Mouse (Mus musculus): Measurements from ENCODE around the gene Tenm2.

The Tenm2 gene

GRCm38 (mm10) chr11:37235914-37236600 lies at the start of gene Tenm2:
Tenm2 (minus strand) TSS chr11:37235964.
- in situ Hi-C loops (cut with MboI; ENCODE audit: low sequenced_read_pairs): no loop called here

GRCm38 (mm10) chr11:37285186-37285585 lies 49.4 kb upstream of the Tenm2 start:
- in situ Hi-C loops (cut with MboI; ENCODE audit: low sequenced_read_pairs): no loop called here

GRCm38 (mm10) chr11:37248796-37249195 lies 13.0 kb upstream of the Tenm2 start:
- in situ Hi-C loops (cut with MboI; ENCODE audit: low sequenced_read_pairs): no loop called here

DNA sequence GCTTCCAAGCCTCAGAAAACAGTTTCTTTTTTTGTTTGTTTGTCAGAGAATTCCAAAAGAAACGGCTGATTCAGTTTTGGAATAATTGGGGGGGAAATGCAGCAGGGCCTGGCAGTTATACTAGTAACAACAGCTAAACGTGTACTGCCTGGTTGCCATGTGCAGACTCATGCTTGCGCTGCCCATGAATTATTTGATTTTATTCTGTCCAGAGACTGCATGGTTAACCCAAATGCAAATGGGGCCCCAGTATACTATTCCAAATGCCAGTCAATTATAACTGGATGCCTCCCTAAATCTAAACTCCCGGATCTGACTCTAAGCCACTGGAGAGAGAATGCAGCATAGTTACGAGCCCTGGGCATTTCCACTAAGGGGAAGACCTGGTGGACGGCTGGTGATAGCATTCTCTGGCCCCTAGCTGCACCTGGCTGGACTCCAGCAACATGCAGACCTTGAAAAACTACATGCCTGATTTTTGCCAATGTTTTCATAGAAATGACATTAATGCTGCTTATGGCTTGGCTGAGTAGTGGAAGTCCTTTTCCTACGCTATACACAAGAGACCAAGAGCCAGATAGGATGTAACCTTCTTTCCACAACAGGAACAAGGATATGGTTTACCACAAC lies 1.4 kb upstream of the Tenm2 start:
- in situ Hi-C loops (cut with MboI; ENCODE audit: low sequenced_read_pairs): no loop called here

- in situ Hi-C loops (cut with MboI; ENCODE audit: low sequenced_read_pairs): no loop called here
These were observed 878 bp upstream of the Tenm2 start for GRCm38 (mm10) chr11:37236601-37237083.

- in situ Hi-C loops (cut with MboI; ENCODE audit: low sequenced_read_pairs): no loop called here
These were observed 556 bp downstream of the Tenm2 start for GRCm38 (mm10) chr11:37235021-37235795.

DNA sequence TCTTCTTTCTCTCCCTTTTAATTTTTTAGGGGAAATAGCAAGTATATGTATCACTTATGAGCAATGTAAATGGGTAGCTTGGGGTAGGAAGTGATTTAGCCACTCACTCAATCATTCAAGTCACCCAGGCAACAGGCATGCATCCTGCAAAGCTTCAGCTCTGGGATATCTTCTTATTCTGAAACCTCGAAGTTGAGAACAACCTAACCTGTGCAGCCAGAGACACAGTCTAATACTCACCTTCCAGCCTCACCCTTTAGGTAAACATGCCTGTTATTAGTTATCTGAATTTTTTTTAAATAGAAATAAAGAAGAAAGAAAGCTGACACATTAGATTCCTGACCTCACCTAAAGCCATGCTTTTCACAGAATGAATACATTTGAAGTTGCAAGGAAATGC lies 8.4 kb downstream of the Tenm2 start:
- in situ Hi-C loops (cut with MboI; ENCODE audit: low sequenced_read_pairs): no loop called here

DNA sequence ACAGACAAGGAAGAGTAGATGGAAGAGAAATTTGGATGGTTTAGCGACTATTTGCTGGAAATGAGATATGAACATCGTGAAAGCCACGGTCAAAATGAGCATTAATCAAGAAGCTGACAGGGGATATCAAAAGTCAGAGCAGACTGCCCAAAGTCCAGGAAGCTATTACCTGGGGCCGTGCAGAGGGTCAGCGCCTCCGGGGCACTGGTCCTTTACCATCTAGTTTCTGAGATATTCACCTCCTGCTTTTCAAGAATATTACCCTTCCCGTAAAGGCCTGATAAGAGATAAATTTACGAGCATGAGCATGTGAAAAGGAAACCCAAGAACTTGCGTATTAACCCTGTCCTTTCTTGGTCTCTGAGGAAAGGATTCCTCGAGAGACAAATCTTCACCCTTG lies 8.8 kb downstream of the Tenm2 start:
- in situ Hi-C loops (cut with MboI; ENCODE audit: low sequenced_read_pairs): no loop called here

DNA sequence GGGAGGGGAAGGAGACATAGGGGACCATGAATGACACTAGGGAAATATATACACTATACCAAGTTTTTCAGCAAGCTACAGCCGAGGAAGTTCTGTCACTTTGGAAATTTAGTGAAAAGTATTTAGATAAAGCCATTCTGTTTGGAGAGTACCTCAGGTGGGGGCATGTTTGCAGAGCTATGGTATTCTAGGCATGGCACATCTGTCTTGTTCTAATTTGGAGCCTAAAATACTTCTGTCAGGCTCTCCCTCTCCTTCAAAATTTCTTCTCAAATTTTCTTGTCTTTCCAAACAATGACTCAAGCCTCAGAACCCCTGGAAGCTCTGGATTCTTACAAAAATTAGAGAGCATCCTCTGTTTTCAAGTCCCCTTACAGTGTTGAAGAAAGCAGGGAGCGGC lies 13.0 kb downstream of the Tenm2 start:
- in situ Hi-C loops (cut with MboI; ENCODE audit: low sequenced_read_pairs): no loop called here

- in situ Hi-C loops (cut with MboI; ENCODE audit: low sequenced_read_pairs): no loop called here
These were observed 13.7 kb downstream of the Tenm2 start for GRCm38 (mm10) chr11:37222056-37222455.

- in situ Hi-C loops (cut with MboI; ENCODE audit: low sequenced_read_pairs): no loop called here
These were observed 14.8 kb downstream of the Tenm2 start for GRCm38 (mm10) chr11:37220921-37221320.

DNA sequence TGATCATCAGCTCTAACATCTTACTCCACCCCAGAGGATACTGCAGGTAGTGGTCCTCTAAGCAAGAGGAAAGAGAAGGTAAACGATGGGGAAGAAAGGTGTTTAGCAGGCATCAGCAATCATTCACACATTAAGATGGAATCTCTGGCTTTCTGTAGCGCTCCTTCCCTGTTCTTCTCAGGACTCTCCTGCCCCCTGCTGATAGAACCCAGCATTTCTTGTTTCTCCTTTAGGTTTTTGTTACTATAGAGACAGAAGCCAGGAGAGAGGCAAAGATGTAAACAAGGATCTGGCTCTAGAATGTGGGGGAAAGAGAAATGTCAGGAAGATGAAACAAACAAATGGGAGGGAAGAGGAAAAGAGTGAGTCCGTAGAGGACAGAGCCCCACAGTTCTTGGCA lies 49.6 kb downstream of the Tenm2 start:
- in situ Hi-C loops (cut with MboI; ENCODE audit: low sequenced_read_pairs): no loop called here

DNA sequence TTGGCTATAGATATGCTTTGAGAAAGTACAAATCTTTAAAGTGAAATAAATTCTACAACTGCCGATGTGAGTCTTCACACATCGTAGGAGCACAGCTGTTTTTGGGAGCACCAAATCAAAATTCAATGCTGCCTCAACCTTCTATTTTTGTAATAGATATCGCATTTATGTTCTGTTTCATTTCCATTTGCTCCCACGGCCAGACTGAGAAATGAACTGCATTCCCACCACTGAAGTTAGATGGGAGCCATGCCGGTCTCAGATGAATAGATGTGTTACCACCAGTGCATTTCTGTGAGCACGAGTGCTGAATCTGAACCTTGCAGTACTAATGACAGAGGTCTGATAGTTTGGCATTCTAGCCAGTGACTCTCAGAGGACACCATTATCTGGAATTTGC lies 58.3 kb downstream of the Tenm2 start:
- in situ Hi-C loops (cut with MboI; ENCODE audit: low sequenced_read_pairs): no loop called here

DNA sequence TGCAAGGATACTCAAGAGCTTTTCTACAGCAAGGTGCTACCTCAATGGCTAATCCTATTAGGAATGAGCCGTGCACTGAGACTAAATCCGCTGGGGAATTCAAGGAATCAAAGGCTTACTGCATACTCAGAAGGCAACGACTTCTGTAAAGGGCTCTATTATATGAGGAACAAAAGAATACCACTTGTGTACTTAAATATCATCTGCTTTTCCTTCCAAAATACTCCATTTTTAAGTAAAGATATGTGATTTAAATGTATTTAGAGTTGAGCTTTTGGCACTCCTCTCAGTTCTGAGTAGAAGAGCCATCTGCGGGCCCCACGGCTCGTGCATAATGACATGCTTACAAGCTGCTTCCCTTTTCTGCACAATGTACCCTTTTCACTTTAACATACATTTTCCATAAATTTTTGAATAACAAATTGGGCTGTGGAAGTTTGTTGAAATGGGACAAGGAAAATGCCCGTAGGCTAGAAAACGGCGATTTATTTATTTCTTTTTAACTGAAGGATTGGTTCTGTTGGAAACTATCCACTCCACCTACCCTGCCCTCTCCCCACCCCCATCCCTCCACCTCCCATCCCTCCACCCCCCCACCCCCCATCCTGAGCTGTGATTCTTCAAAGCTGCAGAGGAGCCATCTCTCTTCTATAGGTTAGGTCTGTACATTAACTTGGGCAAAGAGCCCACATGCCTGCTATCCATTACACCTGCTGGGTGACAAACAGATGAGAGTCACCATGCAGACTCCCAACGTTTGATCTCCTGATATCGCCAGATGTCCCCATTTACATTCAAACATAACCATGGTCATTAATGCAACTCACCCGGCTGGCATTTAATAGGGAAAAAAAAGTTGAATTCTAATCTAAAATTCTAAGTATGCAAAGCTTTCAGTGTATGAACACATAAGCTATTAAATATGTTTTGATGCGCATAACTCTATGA lies 81.6 kb downstream of the Tenm2 start:
- in situ Hi-C loops (cut with MboI; ENCODE audit: low sequenced_read_pairs): no loop called here

DNA sequence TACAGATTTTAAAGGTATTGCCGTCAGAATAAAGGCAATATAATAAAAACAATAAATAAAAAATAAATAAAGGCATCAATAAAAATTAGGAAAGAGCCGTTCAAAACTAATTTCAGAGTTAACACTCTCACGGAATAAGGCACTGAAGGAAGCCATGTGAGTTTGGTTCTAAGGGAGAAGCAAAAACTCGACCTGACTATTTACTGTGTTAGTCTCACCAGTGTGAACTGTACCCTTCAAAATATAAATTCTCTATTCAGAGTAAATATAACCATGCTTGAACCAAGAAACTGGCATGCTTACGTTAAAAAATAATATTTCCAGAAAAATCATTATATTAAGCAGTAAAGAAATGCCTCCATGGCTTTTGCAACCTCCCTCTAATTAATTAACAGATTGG lies 82.4 kb downstream of the Tenm2 start:
- in situ Hi-C loops (cut with MboI; ENCODE audit: low sequenced_read_pairs): no loop called here

GRCm38 (mm10) chr11:37150011-37150410 lies 85.8 kb downstream of the Tenm2 start:
- in situ Hi-C loops (cut with MboI; ENCODE audit: low sequenced_read_pairs): no loop called here

DNA sequence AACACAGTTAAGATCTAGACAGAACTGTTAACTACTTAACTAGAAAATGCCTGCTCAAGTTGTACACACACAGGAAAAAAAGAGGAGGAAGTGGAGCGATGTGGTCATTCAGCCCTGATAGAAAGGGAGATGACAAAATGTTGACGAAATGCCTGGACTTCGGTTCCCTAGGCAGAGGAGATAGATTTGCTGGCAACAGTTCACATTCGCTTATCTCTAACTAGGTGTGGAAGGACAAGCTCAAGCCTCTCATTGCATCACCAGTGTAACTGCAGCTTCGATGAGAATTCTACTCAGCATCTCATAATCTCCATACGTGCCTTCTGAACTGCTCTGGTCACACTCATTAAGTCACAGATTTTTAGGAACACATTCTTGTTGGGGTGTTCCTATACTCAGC lies 91.8 kb downstream of the Tenm2 start:
- in situ Hi-C loops (cut with MboI; ENCODE audit: low sequenced_read_pairs): no loop called here

DNA sequence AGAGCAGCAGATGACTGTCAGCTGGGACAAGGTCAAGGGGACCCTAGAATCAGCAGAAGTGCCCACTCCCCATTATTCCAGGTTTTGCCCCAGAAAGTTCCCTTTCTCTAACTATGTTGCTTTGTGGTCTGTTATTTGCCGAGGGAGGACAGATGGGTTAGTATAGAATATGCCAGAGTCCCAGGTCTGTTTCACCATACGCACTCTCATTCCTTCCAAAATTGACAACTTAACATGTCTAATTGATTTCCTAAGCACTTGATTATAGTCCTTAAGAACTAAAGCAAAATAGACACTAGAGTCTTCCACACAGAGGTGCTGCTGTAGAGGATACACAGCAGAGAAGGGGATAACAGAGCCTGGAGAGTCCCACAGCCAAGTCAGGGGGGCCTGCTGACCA lies 92.3 kb downstream of the Tenm2 start:
- in situ Hi-C loops (cut with MboI; ENCODE audit: low sequenced_read_pairs): no loop called here

DNA sequence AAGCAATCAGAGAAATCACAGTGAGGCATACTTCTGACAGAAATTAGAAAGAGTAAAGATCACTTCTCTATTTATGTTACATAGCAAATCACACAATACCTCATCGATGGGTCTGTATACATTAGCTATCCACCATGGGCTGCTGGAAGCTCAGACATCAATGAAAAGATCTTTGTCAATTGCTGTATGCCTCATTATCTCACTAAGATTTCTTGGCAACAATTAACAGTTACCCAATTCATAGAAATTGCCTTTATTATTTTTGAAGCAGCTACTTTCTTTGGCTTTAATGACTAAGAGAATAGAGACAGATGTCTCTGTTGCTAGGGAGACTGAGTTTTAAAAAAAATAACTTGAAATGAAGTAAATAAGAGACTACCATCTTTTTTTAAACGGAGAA lies 106.9 kb downstream of the Tenm2 start:
- in situ Hi-C loops (cut with MboI; ENCODE audit: low sequenced_read_pairs): no loop called here

DNA sequence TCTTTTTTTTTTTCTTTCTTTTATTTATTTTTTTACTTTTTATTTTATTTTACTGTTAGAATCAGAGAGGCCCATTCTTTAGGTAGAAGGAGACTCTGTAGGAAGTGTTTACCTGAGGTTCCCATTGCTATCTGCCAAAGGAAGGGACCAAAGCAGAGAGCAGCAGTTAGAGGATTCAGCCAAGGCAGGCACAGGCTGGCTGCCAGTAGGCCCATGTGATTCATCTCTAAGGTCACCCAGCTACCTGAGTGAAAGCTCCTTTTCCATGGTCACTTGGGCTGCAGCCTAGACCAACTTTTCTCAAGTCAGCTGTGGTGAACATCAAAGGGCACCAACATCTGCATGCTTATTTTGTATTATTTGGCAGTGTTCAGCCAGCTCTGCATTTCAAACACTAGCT lies 117.7 kb downstream of the Tenm2 start:
- in situ Hi-C loops (cut with MboI; ENCODE audit: low sequenced_read_pairs): no loop called here

DNA sequence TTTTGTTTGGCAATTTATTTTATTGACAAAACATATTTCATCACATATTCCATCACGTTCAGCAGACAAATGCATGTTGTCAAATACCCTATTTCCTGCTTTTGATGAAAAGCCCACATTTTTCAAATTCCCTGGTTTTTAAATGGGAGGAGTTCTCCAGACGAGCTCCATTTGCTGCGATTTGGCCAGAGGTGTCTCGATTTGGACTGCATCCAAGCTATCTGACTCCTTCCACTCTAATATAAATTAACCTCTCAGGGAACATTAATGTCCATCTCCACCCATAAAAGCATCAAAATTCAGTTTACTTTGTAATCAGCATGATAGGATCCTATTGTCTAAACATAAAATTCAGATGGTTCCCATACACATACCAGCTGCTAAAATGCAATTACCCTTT lies 120.6 kb downstream of the Tenm2 start:
- in situ Hi-C loops (cut with MboI; ENCODE audit: low sequenced_read_pairs): no loop called here

All from CH12F3 (cell line).